Mouse (Mus musculus) testis, adult 2 months (tissue): ENCODE measurements around the gene Gm20388.
A peak's percentile ranks its signal among the peaks of the same experiment; 100 is the strongest.

ENCODE experiments used
- CTCF ChIP-seq: fragments of 200-500 bp; IDR thresholded peaks from 2 replicates; pipeline ENCODE4 v1.5.1; 2012; ENCODE audit warnings: low read depth, mild to moderate bottlenecking, inconsistent platforms, low read length, moderate library complexity; ENCODE audit not compliant: control insufficient read depth, insufficient read depth, insufficient replicate concordance
- POLR2A ChIP-seq: fragments of 200-500 bp; IDR thresholded peaks from 2 replicates; pipeline ENCODE4 v1.6.1; 2012; ENCODE audit warnings: low read depth, mild to moderate bottlenecking, inconsistent platforms, low read length, moderate library complexity; ENCODE audit not compliant: control insufficient read depth

DNA sequence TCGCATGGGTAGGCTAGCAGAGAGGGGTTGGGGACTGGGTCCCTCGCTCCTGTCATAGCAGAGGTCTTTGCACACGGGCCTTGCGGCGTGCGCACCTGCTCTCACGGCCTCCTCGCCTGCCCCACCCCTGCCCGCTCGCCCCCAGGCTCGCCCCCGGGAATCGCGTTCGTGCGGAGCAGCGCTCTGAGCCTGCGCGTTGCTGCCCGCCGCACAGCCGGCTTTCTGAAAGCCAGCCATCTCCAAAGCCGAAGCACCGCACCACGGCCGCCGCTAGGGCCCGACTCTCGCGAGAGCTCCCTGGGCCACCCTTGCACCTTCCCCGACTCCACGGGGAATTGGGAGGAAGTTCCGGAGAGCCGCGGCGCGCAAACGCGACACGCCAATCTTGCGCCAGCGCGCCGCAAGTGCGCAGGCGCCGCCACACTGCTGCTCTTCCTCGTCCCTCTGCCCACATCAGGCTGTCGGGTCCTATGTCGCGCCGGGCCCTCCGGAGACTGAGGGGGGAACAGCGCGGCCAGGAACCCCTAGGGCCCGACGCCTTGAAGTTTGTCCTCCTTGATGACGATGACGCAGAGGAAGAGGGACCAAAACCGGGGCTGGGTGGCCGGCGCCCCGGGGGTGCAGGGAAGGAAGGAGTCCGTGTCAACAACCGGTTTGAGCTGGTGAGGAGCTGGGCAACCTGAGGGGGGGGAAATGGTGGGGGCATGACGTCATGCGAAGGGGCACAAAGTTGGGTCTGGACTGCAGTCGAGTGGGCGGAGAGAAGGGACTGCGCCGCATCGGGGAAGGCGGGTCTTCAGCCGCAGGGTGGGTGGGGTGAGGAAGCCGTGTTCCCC lies 3463.0 kb downstream of the Gm20388 start, which contains the start of gene Tcf25:
- TF ChIP-seq CTCF (peak; percentile 27; the same call in 1 of the 2 replicates), POLR2A (peak; percentile 83)
